Mouse (Mus musculus): Measurements from ENCODE around the gene Zfp831. TPM values are rescaled to one million over a fixed set of nuclear protein-coding genes. Genes with fewer than 3 reads are reported as not detected.
A peak's percentile ranks its signal among the peaks of the same experiment; 100 is the strongest.

Gene Zfp831
- polyA plus RNA-seq, 1 experiment from 2014 or later, result 0.02 TPM

DNA sequence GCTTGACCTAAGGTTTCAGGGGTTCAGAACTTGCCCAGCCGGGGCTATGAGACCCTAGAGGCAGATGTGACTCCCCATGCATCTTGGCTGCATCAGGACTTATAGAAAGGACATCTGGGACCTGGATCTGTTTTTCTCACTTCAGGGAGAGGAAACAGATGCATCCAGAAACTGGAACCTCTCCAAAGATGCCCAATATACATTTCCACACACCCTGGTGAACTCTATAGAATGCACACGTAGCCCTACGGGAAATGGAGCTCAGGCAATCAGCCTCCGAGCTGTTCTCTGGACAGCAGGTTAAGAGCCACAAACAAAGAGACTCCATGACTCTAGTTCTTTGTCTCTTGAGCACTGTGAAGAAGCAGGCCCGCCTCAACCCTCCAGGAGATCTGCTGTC lies 37.0 kb upstream of the Zfp831 start:
- ATAC-seq (ENCODE audit: low read depth), result no peak
- WGBS (ENCODE audit: insufficient replicate concordance), result 56% methylated on average over 5 of the region's 5 CpGs
- H3K27ac ChIP-seq, result no peak overlapping the region

DNA sequence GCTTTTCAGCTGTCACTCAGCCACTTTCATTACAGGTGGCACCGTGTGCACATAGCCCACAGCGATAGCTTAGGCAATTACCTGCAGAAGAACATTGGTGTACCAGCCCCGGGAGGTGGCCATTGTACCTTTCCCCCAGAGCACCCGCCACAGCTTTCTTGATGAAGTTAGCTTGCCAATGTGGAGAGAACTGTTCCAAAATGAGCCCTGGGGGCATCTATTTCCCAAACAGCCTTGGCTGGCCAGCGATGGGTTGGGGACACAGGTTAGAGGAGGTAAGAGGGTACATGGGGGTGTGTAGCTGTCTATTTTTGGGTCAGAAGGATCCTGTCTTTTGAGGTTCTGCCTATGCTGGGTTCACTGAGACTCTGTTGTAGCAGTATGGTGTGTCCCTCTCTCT lies 33.4 kb upstream of the Zfp831 start:
- Histone ChIP-seq H3K4me2 (no peak overlapping the region), H3K4me1 (replicated peaks) (peaks cover 11% of the 10 kb centered on the region), H3K9me3 (replicated peaks) (no peaks in the 10 kb centered on the region), H3K36me3 (no peaks in the 10 kb centered on the region), H3K27me3 (no peaks in the 10 kb centered on the region), H3K9ac (no peak overlapping the region), H3K4me3 (replicated peaks) (no peak overlapping the region), H3K27ac (no peak overlapping the region)
- ATAC-seq (ENCODE audit: low read depth) (no peak), DNase-seq (no peak)
- WGBS (ENCODE audit: insufficient replicate concordance), result 72% methylated on average over 5 of the region's 5 CpGs

More for the DNA sequence above, 37.0 kb upstream of the Zfp831 start:
- Histone ChIP-seq H3K9ac (no peak overlapping the region), H3K9me3 (replicated peaks) (no peaks in the 10 kb centered on the region), H3K4me1 (replicated peaks) (peaks cover 8% of the 10 kb centered on the region), H3K36me3 (no peaks in the 10 kb centered on the region), H3K4me3 (replicated peaks) (no peak overlapping the region), H3K4me2 (no peak overlapping the region), H3K27me3 (no peaks in the 10 kb centered on the region)
- no peak for DNase-seq

DNA sequence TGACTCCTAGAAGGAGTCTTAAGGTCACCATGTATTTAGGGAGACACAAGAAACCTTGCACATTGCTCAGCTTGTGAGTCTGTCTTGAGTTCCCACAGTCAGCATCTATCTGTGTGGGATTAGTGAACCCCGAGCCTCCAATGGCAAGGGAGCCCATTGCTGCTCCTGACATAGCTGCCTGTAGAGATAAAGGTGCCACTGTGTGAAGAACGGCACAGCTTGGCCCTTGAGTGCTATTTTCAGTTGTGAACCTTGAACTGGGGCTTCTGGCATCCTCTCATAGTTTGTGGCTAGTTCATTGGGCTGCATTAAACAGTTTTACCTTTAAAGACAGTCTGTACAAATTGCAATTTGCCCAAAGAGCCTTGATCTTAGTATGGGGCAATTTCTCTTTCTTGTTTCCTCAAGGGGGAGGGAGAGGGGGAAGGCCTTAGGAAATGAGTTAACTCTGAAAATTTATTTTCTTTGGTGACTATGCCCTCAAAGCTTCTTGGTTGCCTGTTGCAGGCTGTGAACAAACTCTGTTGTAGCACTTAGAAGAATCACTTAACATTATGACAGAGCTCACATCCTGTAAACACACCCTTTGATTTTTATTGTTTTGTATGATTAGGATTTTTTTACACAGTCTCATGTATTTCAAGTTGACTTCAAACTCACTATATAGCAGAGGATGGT lies 30.8 kb upstream of the Zfp831 start:
- DNase-seq, result no peak
- ATAC-seq (ENCODE audit: low read depth), result no peak
- Histone ChIP-seq H3K4me1 (replicated peaks) (peaks cover 15% of the 10 kb centered on the region), H3K36me3 (no peaks in the 10 kb centered on the region), H3K9me3 (replicated peaks) (no peaks in the 10 kb centered on the region), H3K27me3 (no peaks in the 10 kb centered on the region), H3K27ac (no peak overlapping the region), H3K9ac (no peak overlapping the region), H3K4me3 (replicated peaks) (no peak overlapping the region), H3K4me2 (no peak overlapping the region)
- WGBS (ENCODE audit: insufficient replicate concordance), result 25% methylated on average over 2 of the region's 2 CpGs

DNA sequence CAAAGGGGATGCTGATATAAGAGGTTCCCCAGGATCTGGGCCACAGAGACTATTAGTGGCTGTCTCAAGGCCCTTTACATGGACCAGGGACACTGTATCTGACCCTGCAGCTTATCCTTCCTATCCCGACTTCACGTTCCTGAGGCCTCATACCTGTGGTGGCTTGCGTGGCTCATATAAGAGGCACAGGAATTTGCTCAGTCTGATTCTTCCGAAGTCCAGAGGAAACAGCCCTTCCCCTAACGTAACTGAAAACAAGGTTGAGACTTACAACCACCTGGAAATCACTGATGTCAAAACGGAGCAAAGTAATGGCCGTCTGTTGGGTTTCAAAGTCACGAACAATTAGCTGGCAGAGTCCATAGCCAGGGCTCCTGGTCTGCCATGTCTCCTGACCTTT lies 30.1 kb upstream of the Zfp831 start:
- Histone ChIP-seq H3K36me3 (no peaks in the 10 kb centered on the region), H3K27ac (no peak overlapping the region), H3K4me3 (replicated peaks) (no peak overlapping the region), H3K9ac (no peak overlapping the region), H3K4me1 (replicated peaks) (peaks cover 15% of the 10 kb centered on the region), H3K4me2 (no peak overlapping the region), H3K9me3 (replicated peaks) (no peaks in the 10 kb centered on the region), H3K27me3 (no peaks in the 10 kb centered on the region)
- DNase-seq, result no peak
- WGBS (ENCODE audit: insufficient replicate concordance), result 70% methylated on average over 8 of the region's 8 CpGs
- ATAC-seq (ENCODE audit: low read depth), result no peak

DNA sequence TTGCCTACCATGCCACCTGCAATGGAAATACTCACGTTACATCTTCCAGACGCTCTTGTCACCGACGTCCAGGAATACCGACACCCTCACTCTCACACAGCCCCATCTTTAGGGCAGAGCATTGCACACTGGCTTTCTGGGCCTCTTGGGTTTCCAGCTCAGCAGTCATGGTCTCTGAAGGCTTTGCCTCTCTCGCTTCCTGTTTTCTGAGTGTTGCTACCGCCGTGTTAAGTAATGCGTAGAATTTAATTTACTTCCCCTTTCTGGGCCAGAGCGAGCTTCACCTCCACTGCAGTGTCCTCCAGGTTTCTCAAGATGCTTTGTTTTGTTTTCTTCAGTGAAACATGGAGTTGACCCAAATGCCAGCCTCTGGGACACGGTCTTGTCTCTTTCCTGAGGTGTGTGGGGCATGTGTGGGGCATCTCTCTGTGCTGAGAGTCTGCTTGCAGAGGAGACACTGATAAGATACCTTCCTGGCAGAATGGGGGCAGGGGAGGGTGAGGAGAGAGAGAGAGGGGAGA lies 29.4 kb upstream of the Zfp831 start:
- no peak for DNase-seq
- Histone ChIP-seq H3K27ac (no peak overlapping the region), H3K27me3 (no peaks in the 10 kb centered on the region), H3K4me1 (replicated peaks) (peaks cover 15% of the 10 kb centered on the region), H3K9ac (no peak overlapping the region), H3K4me3 (replicated peaks) (no peak overlapping the region), H3K36me3 (no peaks in the 10 kb centered on the region), H3K9me3 (replicated peaks) (no peaks in the 10 kb centered on the region), H3K4me2 (0 out of 2 replicates have a peak overlapping the region, but pooled peaks have one; percentile 1)
- peak; percentile 46; the same call in 1 of the 2 replicates for ATAC-seq (ENCODE audit: low read depth)
- 14% methylated on average over 11 of the region's 11 CpGs for WGBS (ENCODE audit: insufficient replicate concordance)

DNA sequence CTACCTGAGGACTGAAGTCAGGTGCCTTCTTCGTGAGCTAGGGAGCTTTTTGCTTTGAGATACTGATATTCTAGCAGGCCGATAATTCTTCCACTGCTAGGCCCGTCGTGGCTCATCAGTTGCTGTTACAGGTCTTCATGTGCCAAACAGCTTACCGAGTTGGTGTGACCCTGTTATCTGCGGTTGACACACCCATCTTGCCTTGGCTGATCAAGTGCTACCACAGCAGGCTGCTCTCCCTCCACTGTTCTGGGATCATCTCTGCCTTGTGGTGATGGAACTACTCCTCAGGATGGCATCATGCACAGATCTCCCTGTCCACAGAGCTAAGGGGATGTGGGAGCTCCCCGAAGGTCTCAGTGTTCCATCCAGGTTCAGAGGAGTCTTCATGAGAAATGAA lies 21.5 kb upstream of the Zfp831 start:
- Histone ChIP-seq H3K27me3 (no peaks in the 10 kb centered on the region), H3K4me3 (replicated peaks) (no peak overlapping the region), H3K9me3 (replicated peaks) (no peaks in the 10 kb centered on the region), H3K4me2 (no peak overlapping the region), H3K27ac (no peak overlapping the region), H3K4me1 (replicated peaks) (peaks cover 12% of the 10 kb centered on the region), H3K9ac (no peak overlapping the region), H3K36me3 (no peaks in the 10 kb centered on the region)
- DNase-seq, result peak; percentile 17
- peak; percentile 92 for ATAC-seq (ENCODE audit: low read depth)
- 29% methylated on average over 7 of the region's 7 CpGs for WGBS (ENCODE audit: insufficient replicate concordance)

DNA sequence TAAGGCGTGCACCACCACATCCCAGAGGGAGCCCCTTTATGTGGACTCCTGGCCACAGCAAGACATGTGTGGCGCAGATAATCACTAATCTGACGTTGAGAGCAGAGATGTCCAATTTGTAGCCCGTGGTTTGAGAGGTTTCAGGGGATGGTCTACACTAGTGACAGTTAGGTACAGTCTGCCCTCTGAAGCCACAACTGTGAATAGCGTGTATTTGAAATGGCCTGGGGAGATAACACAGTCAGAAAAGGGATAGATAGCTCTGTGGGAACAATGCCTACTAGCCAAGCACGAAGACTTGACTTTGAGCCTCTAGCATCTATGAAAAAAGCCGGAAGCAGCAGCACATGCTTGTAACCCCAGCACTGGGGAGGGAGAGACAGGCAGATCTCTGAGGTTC lies 18.9 kb upstream of the Zfp831 start:
- H3K27ac ChIP-seq, result no peak overlapping the region
- peaks cover 12% of the 10 kb centered on the region for H3K4me1 ChIP-seq (replicated peaks)
- DNase-seq (no peak), ATAC-seq (ENCODE audit: low read depth) (peak; percentile 57)
- H3K36me3 ChIP-seq, result no peaks in the 10 kb centered on the region
- WGBS (ENCODE audit: insufficient replicate concordance), result 26% methylated on average over 7 of the region's 7 CpGs
- H3K4me2 ChIP-seq, result no peak overlapping the region
- no peaks in the 10 kb centered on the region for H3K9me3 ChIP-seq (replicated peaks)
- H3K9ac ChIP-seq, result no peak overlapping the region
- no peak overlapping the region for H3K4me3 ChIP-seq (replicated peaks)
- no peaks in the 10 kb centered on the region for H3K27me3 ChIP-seq

DNA sequence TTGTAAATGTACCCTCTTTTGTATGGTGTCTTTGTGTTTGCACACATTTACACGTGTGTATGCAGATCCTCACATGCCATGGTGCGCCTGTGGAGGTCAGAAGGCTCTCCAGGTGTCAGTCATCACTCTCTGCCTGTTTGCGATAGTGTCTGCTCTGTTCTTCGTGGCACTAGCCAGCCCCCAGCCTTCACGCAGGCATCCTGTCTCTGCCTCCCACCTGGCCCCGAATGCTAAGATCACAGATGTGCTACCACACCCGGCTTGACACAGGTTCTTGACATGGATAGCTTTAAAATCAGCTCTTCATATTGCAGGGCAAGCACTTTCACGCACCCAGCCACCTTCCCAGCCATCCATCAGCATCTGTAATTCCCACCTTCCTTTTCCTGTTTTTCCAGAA lies 16.3 kb upstream of the Zfp831 start:
- Histone ChIP-seq H3K36me3 (no peaks in the 10 kb centered on the region), H3K4me1 (replicated peaks) (peaks cover 2% of the 10 kb centered on the region), H3K4me3 (replicated peaks) (no peak overlapping the region), H3K27ac (no peak overlapping the region), H3K4me2 (no peak overlapping the region), H3K27me3 (no peaks in the 10 kb centered on the region), H3K9ac (no peak overlapping the region), H3K9me3 (replicated peaks) (no peaks in the 10 kb centered on the region)
- 61% methylated on average over 8 of the region's 8 CpGs for WGBS (ENCODE audit: insufficient replicate concordance)
- ATAC-seq (ENCODE audit: low read depth) (no peak), DNase-seq (no peak)

DNA sequence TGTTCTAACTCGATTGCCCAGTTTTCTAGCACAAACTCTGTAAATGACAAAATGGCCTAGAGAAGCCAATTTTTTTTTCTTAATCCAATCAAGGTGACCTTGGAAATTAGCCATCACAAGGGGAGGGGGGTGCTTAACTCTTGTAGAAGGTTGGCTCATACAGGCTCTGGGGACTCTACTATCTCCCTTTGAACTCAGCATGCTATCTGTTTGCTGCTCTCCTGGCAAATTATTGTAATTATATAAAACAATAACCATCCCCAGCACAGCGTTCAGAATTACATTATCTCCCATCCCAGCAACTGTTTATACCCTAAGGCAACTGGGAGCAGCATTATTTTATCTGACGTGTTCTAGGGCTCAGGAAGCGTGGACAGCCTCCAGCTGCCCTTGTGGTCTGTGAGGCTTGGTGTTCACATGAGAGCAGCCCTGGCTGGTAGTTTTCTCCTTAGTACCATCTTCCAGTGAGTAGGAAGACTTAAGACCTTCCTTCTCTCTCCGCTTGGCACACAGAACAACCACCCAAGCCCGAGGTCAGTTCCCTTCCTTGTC lies 14.0 kb upstream of the Zfp831 start:
- 46% methylated on average over 6 of the region's 6 CpGs for WGBS (ENCODE audit: insufficient replicate concordance)

DNA sequence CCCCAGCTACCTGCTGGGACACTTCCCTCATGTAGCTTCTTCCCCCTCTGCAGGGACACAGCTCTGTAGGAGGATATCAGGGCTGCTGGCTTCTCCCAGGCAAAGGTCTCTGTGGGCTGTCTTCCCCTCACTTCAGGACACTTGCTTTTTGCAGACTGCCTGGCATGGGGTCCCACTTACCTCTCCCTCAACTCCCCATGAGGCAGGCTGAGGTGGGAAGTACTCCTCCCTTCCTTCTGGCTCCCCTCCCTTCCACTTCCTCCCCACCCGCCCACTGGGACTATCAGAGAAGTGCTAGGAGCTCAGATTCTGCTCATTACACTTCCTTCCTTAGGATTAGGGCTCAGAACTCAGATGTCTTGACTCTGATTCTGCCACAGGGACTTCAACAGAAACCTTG lies 6.6 kb upstream of the Zfp831 start:
- Histone ChIP-seq H3K27ac (no peak overlapping the region), H3K4me2 (no peak overlapping the region)

More for the DNA sequence above, 14.0 kb upstream of the Zfp831 start:
- Histone ChIP-seq H3K4me2 (no peak overlapping the region), H3K4me3 (replicated peaks) (no peak overlapping the region), H3K9me3 (replicated peaks) (no peaks in the 10 kb centered on the region), H3K27me3 (no peaks in the 10 kb centered on the region), H3K4me1 (replicated peaks) (no peaks in the 10 kb centered on the region; the same call in 1 of the 2 replicates), H3K27ac (no peak overlapping the region), H3K36me3 (no peaks in the 10 kb centered on the region), H3K9ac (no peak overlapping the region)
- DNase-seq (no peak), ATAC-seq (ENCODE audit: low read depth) (no peak)

DNA sequence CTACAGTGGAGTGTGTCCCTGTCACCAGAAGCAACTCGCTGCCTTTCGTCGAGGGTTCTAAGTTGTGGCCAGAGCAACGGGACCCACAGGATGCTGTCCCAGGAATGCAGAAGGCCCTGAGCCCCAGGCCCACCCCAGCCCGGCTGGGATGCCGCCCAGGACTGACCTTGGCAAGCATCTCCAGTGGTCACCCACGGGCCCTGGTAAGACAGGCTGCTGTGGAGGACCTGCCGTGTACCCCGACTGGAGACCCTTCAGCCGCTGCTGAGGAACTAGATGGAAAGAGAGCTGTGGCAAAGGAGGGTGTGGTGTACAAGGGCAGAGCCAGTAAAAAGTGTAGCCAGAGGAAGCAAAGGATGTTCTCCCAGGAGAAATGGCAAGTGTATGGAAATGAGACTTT lies 1.6 kb downstream of the Zfp831 start:
- Histone ChIP-seq H3K4me2 (no peak overlapping the region), H3K4me1 (replicated peaks) (no peaks in the 10 kb centered on the region), H3K9ac (no peak overlapping the region), H3K9me3 (replicated peaks) (no peaks in the 10 kb centered on the region), H3K27ac (no peak overlapping the region), H3K27me3 (no peaks in the 10 kb centered on the region), H3K36me3 (no peaks in the 10 kb centered on the region), H3K4me3 (replicated peaks) (no peak overlapping the region)
- WGBS (ENCODE audit: insufficient replicate concordance), result 82% methylated on average over 10 of the region's 10 CpGs
- no peak for ATAC-seq (ENCODE audit: low read depth)
- DNase-seq, result no peak

More for the DNA sequence above, 6.6 kb upstream of the Zfp831 start:
- no peaks in the 10 kb centered on the region for H3K4me1 ChIP-seq (replicated peaks)
- 15% methylated on average over 1 of the region's 1 CpGs for WGBS (ENCODE audit: insufficient replicate concordance)
- no peak overlapping the region for H3K9ac ChIP-seq
- ATAC-seq (ENCODE audit: low read depth) (no peak), DNase-seq (no peak)
- H3K27me3 ChIP-seq, result no peaks in the 10 kb centered on the region
- H3K36me3 ChIP-seq, result no peaks in the 10 kb centered on the region
- no peaks in the 10 kb centered on the region for H3K9me3 ChIP-seq (replicated peaks)
- no peak overlapping the region for H3K4me3 ChIP-seq (replicated peaks)

DNA sequence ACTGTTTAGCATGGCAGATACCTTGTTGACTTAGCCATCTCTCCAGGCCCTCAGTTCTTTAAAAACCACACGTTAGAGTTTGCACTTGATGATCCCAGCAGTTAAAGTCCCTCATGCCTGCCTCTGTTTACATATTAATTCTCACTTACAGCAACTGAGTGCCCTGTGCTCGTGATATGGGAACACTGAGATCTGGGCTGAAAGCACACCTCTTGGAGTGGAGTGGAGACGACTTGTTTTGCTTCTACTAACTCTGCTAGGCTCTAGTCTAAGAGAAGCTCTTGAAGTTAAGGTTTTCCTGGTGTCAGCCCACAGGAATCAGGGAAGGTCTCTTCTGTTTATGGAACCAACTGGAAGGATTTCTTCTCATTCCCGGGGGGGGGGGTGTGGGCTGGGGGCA lies 9.5 kb downstream of the Zfp831 start:
- no peaks in the 10 kb centered on the region for H3K9me3 ChIP-seq (replicated peaks)
- no peaks in the 10 kb centered on the region for H3K4me1 ChIP-seq (replicated peaks)
- DNase-seq (no peak), ATAC-seq (ENCODE audit: low read depth) (no peak)
- H3K9ac ChIP-seq, result no peak overlapping the region
- no peaks in the 10 kb centered on the region for H3K27me3 ChIP-seq
- 42% methylated on average over 4 of the region's 4 CpGs for WGBS (ENCODE audit: insufficient replicate concordance)
- no peaks in the 10 kb centered on the region for H3K36me3 ChIP-seq
- H3K27ac ChIP-seq, result no peak overlapping the region
- no peak overlapping the region for H3K4me2 ChIP-seq
- no peak overlapping the region for H3K4me3 ChIP-seq (replicated peaks)
